Mouse (Mus musculus): ENCODE data around the gene Magi1. TPM values are rescaled to one million over a fixed set of nuclear protein-coding genes. Genes with fewer than 3 reads are reported as not detected.

Gene Magi1
- polyA plus RNA-seq (2012; rRNA removed) = 36.5 and 39.5 TPM in 2 replicates

DNA sequence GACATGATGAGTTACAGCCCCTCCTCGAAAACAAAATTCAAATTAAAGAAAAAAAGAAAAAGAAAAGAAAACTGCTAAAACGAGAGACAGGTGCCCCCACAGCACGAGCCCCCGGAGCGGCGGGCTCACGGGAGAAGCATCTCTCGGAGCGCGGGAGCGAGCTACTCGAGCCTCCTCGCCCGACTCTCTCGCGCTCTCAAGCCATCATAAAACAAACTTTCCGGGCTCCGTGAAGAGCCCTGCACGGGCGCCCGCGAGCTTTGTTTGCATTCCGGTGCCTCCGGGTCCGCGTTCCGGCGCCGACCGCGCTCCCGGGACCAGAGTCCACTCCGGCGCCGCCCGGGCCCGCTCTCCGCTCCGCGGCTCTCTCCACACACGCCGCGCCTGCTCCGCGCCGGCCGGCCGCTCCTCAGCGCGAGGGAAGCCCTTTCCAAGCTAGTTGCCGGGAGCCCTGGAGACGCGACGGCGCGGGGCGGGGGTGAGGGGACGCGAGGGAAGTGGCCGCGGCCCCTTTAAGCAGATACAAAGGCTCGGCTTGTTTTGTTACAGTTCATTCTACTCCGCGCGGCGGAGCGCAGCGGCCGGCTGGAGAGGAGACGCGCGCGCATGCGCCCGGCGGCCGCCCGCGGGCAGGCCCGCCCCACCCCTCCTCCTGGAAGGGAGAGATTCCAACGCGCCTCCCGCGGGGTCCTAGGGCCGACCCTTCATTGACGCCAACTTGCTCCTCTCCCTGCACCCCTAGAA, at the start of gene Magi1:
Magi1 (minus strand) TSS at position 600 of the 744 bp plus-strand sequence.
- H3K27ac ChIP-seq (ENCODE audit: insufficient read depth, low read length) = peak within 1 kb of the TSS; percentile 44; the same call in 1 of the 2 replicates
- no peak for TF ChIP-seq CTCF (IDR thresholded peaks at IDR 0.05; ENCODE audit: borderline replicate concordance, insufficient read depth, low read depth, low read length)
- peak; percentile 36; the same call in 1 of the 2 replicates for TF ChIP-seq POLR2A (IDR thresholded peaks at IDR 0.05; ENCODE audit: borderline replicate concordance, insufficient read depth, low read length)
- peak; percentile 94 to 96 for DNase-seq
- no peaks in the 10 kb centered on the region for H3K4me1 ChIP-seq (ENCODE audit: control insufficient read depth, insufficient read depth, low read length)
- under 1% methylated on average over 86 of the region's 86 CpGs for WGBS
- no peaks in the 10 kb centered on the region for H3K27me3 ChIP-seq (ENCODE audit: control insufficient read depth, insufficient read depth, low read length)
- H3K4me3 ChIP-seq (replicated peaks; ENCODE audit: insufficient read depth, low read depth, low read length) = peak within 1 kb of the TSS; percentile 81

DNA sequence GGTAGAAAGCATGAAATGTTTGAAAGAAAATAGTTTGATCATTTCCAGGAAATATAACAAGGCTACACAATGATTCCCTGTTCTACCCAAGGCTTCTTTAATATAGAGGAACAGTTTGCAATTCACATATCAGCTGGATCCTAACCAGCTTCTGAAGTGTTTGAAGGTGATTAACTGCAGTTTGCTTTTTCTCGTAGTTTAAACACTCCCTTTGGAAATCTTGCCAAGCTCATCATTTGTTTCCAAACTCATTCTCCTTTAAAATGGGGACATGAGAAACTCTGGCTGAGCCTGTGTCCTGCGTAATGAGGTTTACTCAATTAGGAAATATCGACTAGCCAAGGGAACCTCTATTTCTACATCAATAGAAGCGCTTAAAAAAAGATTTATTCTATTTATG, 43.4 kb upstream of the Magi1 start:
- TF ChIP-seq CTCF (IDR thresholded peaks at IDR 0.05; ENCODE audit: borderline replicate concordance, insufficient read depth, low read depth, low read length) = no peak
- TF ChIP-seq POLR2A (IDR thresholded peaks at IDR 0.05; ENCODE audit: borderline replicate concordance, insufficient read depth, low read length) = no peak
- H3K27me3 ChIP-seq (ENCODE audit: control insufficient read depth, insufficient read depth, low read length) = no peaks in the 10 kb centered on the region
- 77% methylated on average over 4 of the region's 4 CpGs for WGBS

DNA sequence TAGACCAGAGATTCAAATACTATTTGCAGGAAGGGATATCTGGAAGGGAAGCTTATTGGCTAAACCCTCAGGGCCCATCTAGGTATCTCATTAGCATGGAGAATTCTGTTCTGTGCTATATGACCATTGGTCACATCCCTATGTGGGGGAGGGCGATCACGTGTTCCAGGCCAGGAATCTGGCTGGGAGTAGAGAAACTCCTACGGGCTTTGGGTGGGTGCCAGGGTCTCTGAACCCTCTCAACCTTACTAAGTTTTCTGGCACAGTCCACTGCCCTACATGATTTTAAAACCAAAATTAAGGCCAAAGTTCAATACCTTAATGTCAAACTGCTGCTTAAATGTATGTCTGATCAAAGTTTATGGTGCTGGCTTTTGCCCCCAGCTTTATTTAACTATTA, 33.2 kb upstream of the Magi1 start:
- no peak overlapping the region for H3K4me3 ChIP-seq (replicated peaks; ENCODE audit: insufficient read depth, low read depth, low read length)
- DNase-seq = no peak
- no peaks in the 10 kb centered on the region for H3K27me3 ChIP-seq (ENCODE audit: control insufficient read depth, insufficient read depth, low read length)
- H3K27ac ChIP-seq (ENCODE audit: insufficient read depth, low read length) = no peak overlapping the region
- TF ChIP-seq CTCF (IDR thresholded peaks at IDR 0.05; ENCODE audit: borderline replicate concordance, insufficient read depth, low read depth, low read length) (no peak), POLR2A (IDR thresholded peaks at IDR 0.05; ENCODE audit: borderline replicate concordance, insufficient read depth, low read length) (no peak)
- 45% methylated on average over 3 of the region's 3 CpGs for WGBS
- H3K4me1 ChIP-seq (ENCODE audit: control insufficient read depth, insufficient read depth, low read length) = no peaks in the 10 kb centered on the region

More for the DNA sequence above, 43.4 kb upstream of the Magi1 start:
- no peak for DNase-seq
- H3K4me1 ChIP-seq (ENCODE audit: control insufficient read depth, insufficient read depth, low read length) = no peaks in the 10 kb centered on the region
- no peak overlapping the region for H3K4me3 ChIP-seq (replicated peaks; ENCODE audit: insufficient read depth, low read depth, low read length)
- no peak overlapping the region for H3K27ac ChIP-seq (ENCODE audit: insufficient read depth, low read length)

DNA sequence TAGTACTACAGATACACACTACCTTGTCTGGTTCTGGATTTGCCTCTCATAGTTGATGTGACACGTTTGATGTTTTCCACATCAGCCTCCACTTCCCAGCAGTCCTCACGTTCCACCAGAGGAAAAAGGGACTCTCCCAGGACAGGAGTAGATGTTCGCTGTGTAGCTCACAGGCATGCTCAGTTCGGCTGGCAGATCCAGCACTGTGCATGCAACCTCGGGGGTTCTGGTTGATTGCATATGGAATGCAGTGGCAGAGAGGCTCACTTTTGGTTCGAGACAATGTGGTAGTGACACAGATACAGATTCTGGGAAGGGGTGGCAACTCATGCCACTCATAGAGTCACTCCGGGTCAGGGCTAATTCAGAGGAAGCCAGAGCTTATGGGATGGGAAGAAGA, 28.6 kb upstream of the Magi1 start:
- TF ChIP-seq POLR2A (IDR thresholded peaks at IDR 0.05; ENCODE audit: borderline replicate concordance, insufficient read depth, low read length) (no peak), CTCF (IDR thresholded peaks at IDR 0.05; ENCODE audit: borderline replicate concordance, insufficient read depth, low read depth, low read length) (no peak)
- 47% methylated on average over 7 of the region's 7 CpGs for WGBS
- Histone ChIP-seq H3K4me1 (ENCODE audit: control insufficient read depth, insufficient read depth, low read length) (no peaks in the 10 kb centered on the region), H3K27ac (ENCODE audit: insufficient read depth, low read length) (no peak overlapping the region), H3K4me3 (replicated peaks; ENCODE audit: insufficient read depth, low read depth, low read length) (no peak overlapping the region), H3K27me3 (ENCODE audit: control insufficient read depth, insufficient read depth, low read length) (no peaks in the 10 kb centered on the region)
- no peak for DNase-seq

- Histone ChIP-seq H3K27me3 (ENCODE audit: control insufficient read depth, insufficient read depth, low read length) (no peaks in the 10 kb centered on the region), H3K27ac (ENCODE audit: insufficient read depth, low read length) (no peak overlapping the region), H3K4me3 (replicated peaks; ENCODE audit: insufficient read depth, low read depth, low read length) (no peak overlapping the region), H3K4me1 (ENCODE audit: control insufficient read depth, insufficient read depth, low read length) (no peaks in the 10 kb centered on the region)
- TF ChIP-seq POLR2A (IDR thresholded peaks at IDR 0.05; ENCODE audit: borderline replicate concordance, insufficient read depth, low read length) (no peak), CTCF (IDR thresholded peaks at IDR 0.05; ENCODE audit: borderline replicate concordance, insufficient read depth, low read depth, low read length) (no peak)
- no peak for DNase-seq
- WGBS = 7% methylated on average over 7 of the region's 7 CpGs
These were observed 24.8 kb upstream of the Magi1 start for GRCm38 (mm10) chr6:94308498-94308897.

DNA sequence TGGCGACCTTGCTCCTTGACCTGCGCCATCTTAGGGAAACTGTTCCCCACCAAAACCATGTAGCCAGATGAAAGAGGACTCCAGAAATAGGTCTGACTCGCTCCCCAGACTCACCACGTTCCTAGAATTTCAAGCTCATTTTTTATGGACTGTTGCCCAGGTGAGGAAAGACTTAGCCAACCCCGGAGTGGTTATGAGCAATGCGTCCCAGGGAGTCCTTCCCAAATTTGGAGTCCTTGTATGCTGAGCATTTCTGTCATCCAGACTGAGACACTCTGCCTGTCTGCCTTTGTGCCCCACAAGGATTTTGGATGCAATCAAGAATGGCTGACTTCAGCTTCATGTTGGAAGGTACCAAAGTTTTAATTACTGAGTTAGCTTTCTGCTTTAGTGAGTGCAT, 19.8 kb upstream of the Magi1 start:
- Histone ChIP-seq H3K4me3 (replicated peaks; ENCODE audit: insufficient read depth, low read depth, low read length) (no peak overlapping the region), H3K27me3 (ENCODE audit: control insufficient read depth, insufficient read depth, low read length) (no peaks in the 10 kb centered on the region), H3K27ac (ENCODE audit: insufficient read depth, low read length) (no peak overlapping the region), H3K4me1 (ENCODE audit: control insufficient read depth, insufficient read depth, low read length) (no peaks in the 10 kb centered on the region)
- TF ChIP-seq POLR2A (IDR thresholded peaks at IDR 0.05; ENCODE audit: borderline replicate concordance, insufficient read depth, low read length) (no peak), CTCF (IDR thresholded peaks at IDR 0.05; ENCODE audit: borderline replicate concordance, insufficient read depth, low read depth, low read length) (no peak)
- 38% methylated on average over 6 of the region's 6 CpGs for WGBS
- peak in 1 of 2 experiments; percentile 30 for DNase-seq

DNA sequence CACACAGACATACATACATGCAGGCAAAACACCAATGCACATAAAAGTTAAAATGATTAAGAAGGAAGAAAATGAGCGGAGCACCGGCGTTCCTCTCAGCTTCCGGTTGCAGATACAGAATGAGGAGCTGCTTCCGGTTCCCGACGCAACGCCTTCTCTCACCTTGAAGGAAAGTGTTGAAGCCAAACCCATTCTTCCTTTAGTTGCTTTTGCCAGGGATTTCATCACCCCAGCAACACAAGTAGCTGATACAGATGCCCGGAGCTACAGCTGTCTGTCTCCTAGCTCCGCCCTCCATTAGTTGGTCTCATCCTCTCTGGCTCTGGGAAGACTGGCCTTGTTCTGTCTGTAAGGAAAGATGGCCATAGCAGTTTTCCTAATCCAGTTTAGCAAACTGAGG, 18.1 kb upstream of the Magi1 start:
- H3K4me1 ChIP-seq (ENCODE audit: control insufficient read depth, insufficient read depth, low read length) = no peaks in the 10 kb centered on the region
- no peak overlapping the region for H3K27ac ChIP-seq (ENCODE audit: insufficient read depth, low read length)
- DNase-seq = no peak
- H3K4me3 ChIP-seq (replicated peaks; ENCODE audit: insufficient read depth, low read depth, low read length) = no peak overlapping the region
- TF ChIP-seq POLR2A (IDR thresholded peaks at IDR 0.05; ENCODE audit: borderline replicate concordance, insufficient read depth, low read length) (no peak), CTCF (IDR thresholded peaks at IDR 0.05; ENCODE audit: borderline replicate concordance, insufficient read depth, low read depth, low read length) (no peak)
- H3K27me3 ChIP-seq (ENCODE audit: control insufficient read depth, insufficient read depth, low read length) = no peaks in the 10 kb centered on the region
- 90% methylated on average over 10 of the region's 10 CpGs for WGBS

GRCm38 (mm10) chr6:94300562-94300961, 16.8 kb upstream of the Magi1 start:
- no peak for DNase-seq
- H3K27ac ChIP-seq (ENCODE audit: insufficient read depth, low read length) = no peak overlapping the region
- no peak overlapping the region for H3K4me3 ChIP-seq (replicated peaks; ENCODE audit: insufficient read depth, low read depth, low read length)
- 81% methylated on average over 3 of the region's 3 CpGs for WGBS
- no peak for TF ChIP-seq POLR2A (IDR thresholded peaks at IDR 0.05; ENCODE audit: borderline replicate concordance, insufficient read depth, low read length)
- no peak for TF ChIP-seq CTCF (IDR thresholded peaks at IDR 0.05; ENCODE audit: borderline replicate concordance, insufficient read depth, low read depth, low read length)
- H3K4me1 ChIP-seq (ENCODE audit: control insufficient read depth, insufficient read depth, low read length) = no peaks in the 10 kb centered on the region
- no peaks in the 10 kb centered on the region for H3K27me3 ChIP-seq (ENCODE audit: control insufficient read depth, insufficient read depth, low read length)

Data from cerebellum, adult 2 months (tissue).